Mouse (Mus musculus): Measurements from ENCODE around the gene Il1r1. TPM values are rescaled to one million over a fixed set of nuclear protein-coding genes. Genes with fewer than 3 reads are reported as not detected.
"Not testable (repeated sequence)": the region's sequence is repeated elsewhere in the genome, so short reads cannot be mapped to it uniquely, and the experiment has no call there.

Il1r1 gene
- polyA plus RNA-seq, 1 experiment from 2014 or later, result 9.2 TPM

- WGBS (ENCODE audit: insufficient replicate concordance), result 79% methylated on average over 2 of the region's 2 CpGs
- Histone ChIP-seq H3K4me1 (replicated peaks) (peaks cover 8% of the 10 kb centered on the region), H3K27me3 (no peaks in the 10 kb centered on the region), H3K36me3 (no peaks in the 10 kb centered on the region), H3K4me2 (no peak overlapping the region), H3K9me3 (replicated peaks) (no peaks in the 10 kb centered on the region), H3K4me3 (replicated peaks) (no peak overlapping the region), H3K27ac (no peak overlapping the region), H3K9ac (no peak overlapping the region)
- DNase-seq (no peak), ATAC-seq (ENCODE audit: low read depth) (no peak)
These were observed 67.4 kb downstream of the Il1r1 start for GRCm38 (mm10) chr1:40292231-40292630.

- no peak for ATAC-seq (ENCODE audit: low read depth)
- Histone ChIP-seq H3K4me1 (replicated peaks) (peaks cover 14% of the 10 kb centered on the region), H3K9me3 (replicated peaks) (no peaks in the 10 kb centered on the region), H3K36me3 (no peaks in the 10 kb centered on the region), H3K9ac (no peak overlapping the region), H3K4me2 (no peak overlapping the region), H3K4me3 (replicated peaks) (no peak overlapping the region), H3K27ac (no peak overlapping the region), H3K27me3 (no peaks in the 10 kb centered on the region)
- DNase-seq, result no peak
- WGBS (ENCODE audit: insufficient replicate concordance), result 81% methylated on average over 7 of the region's 7 CpGs
These were observed 69.0 kb downstream of the Il1r1 start for GRCm38 (mm10) chr1:40293891-40294290.

- Histone ChIP-seq H3K36me3 (no peaks in the 10 kb centered on the region), H3K4me1 (replicated peaks) (peaks cover 14% of the 10 kb centered on the region), H3K9ac (no peak overlapping the region), H3K4me3 (replicated peaks) (no peak overlapping the region), H3K27ac (no peak overlapping the region), H3K9me3 (replicated peaks) (no peaks in the 10 kb centered on the region), H3K4me2 (no peak overlapping the region), H3K27me3 (no peaks in the 10 kb centered on the region)
- DNase-seq (no peak), ATAC-seq (ENCODE audit: low read depth) (no peak)
- 62% methylated on average over 9 of the region's 9 CpGs for WGBS (ENCODE audit: insufficient replicate concordance)
These were observed 69.9 kb downstream of the Il1r1 start for GRCm38 (mm10) chr1:40294824-40295223.

- Histone ChIP-seq H3K36me3 (no peaks in the 10 kb centered on the region), H3K9me3 (replicated peaks) (no peaks in the 10 kb centered on the region), H3K4me1 (replicated peaks) (peaks cover 19% of the 10 kb centered on the region), H3K27ac (no peak overlapping the region), H3K9ac (no peak overlapping the region), H3K27me3 (no peaks in the 10 kb centered on the region), H3K4me3 (replicated peaks) (no peak overlapping the region), H3K4me2 (no peak overlapping the region)
- ATAC-seq (ENCODE audit: low read depth) (peak; percentile 43; the same call in 1 of the 2 replicates), DNase-seq (no peak)
- WGBS (ENCODE audit: insufficient replicate concordance), result 53% methylated on average over 2 of the region's 2 CpGs
These were observed 73.2 kb downstream of the Il1r1 start for GRCm38 (mm10) chr1:40298053-40298452.

GRCm38 (mm10) chr1:40303179-40303866 is 78.4 kb downstream of the Il1r1 start:
- DNase-seq (peak; percentile 64), ATAC-seq (ENCODE audit: low read depth) (peak; percentile 95)
- H3K36me3 ChIP-seq, result no peaks in the 10 kb centered on the region
- H3K27me3 ChIP-seq, result no peaks in the 10 kb centered on the region
- peak overlapping the region; percentile 25; the same call in 1 of the 2 replicates for H3K27ac ChIP-seq
- no peak overlapping the region for H3K9ac ChIP-seq
- H3K4me1 ChIP-seq (replicated peaks), result peaks cover 19% of the 10 kb centered on the region
- no peak overlapping the region for H3K4me3 ChIP-seq (replicated peaks)
- H3K4me2 ChIP-seq, result peak overlapping the region; percentile 35
- no peaks in the 10 kb centered on the region for H3K9me3 ChIP-seq (replicated peaks)
- WGBS (ENCODE audit: insufficient replicate concordance), result 37% methylated on average over 7 of the region's 7 CpGs

- peaks cover 19% of the 10 kb centered on the region for H3K4me1 ChIP-seq (replicated peaks)
- H3K36me3 ChIP-seq; H3K9ac ChIP-seq; H3K27me3 ChIP-seq; H3K4me2 ChIP-seq; H3K27ac ChIP-seq; H3K9me3 ChIP-seq (replicated peaks); H3K4me3 ChIP-seq (replicated peaks); ATAC-seq (ENCODE audit: low read depth); DNase-seq: not testable (repeated sequence)
- 46% methylated on average over 4 of the region's 4 CpGs for WGBS (ENCODE audit: insufficient replicate concordance)
These were observed 79.4 kb downstream of the Il1r1 start for GRCm38 (mm10) chr1:40304321-40304720.

GRCm38 (mm10) chr1:40306111-40306510 is 81.2 kb downstream of the Il1r1 start:
- H3K4me3 ChIP-seq (replicated peaks), result no peak overlapping the region
- no peak overlapping the region for H3K4me2 ChIP-seq
- H3K9me3 ChIP-seq (replicated peaks), result no peaks in the 10 kb centered on the region
- no peaks in the 10 kb centered on the region for H3K27me3 ChIP-seq
- H3K36me3 ChIP-seq, result no peaks in the 10 kb centered on the region
- ATAC-seq (ENCODE audit: low read depth) (no peak), DNase-seq (no peak)
- peaks cover 19% of the 10 kb centered on the region for H3K4me1 ChIP-seq (replicated peaks)
- no peak overlapping the region for H3K27ac ChIP-seq
- WGBS (ENCODE audit: insufficient replicate concordance), result 64% methylated on average over 2 of the region's 2 CpGs
- H3K9ac ChIP-seq, result no peak overlapping the region

- no peaks in the 10 kb centered on the region for H3K27me3 ChIP-seq
- peaks cover 12% of the 10 kb centered on the region; the same call in 1 of the 2 replicates for H3K36me3 ChIP-seq
- H3K9ac ChIP-seq, result no peak overlapping the region
- DNase-seq (no peak), ATAC-seq (ENCODE audit: low read depth) (no peak)
- no peak overlapping the region for H3K27ac ChIP-seq
- 72% methylated on average over 3 of the region's 3 CpGs for WGBS (ENCODE audit: insufficient replicate concordance)
- no peak overlapping the region for H3K4me2 ChIP-seq
- H3K9me3 ChIP-seq (replicated peaks), result no peaks in the 10 kb centered on the region
- no peak overlapping the region for H3K4me3 ChIP-seq (replicated peaks)
- H3K4me1 ChIP-seq (replicated peaks), result no peaks in the 10 kb centered on the region
These were observed 86.2 kb downstream of the Il1r1 start for GRCm38 (mm10) chr1:40311123-40311522.

- Histone ChIP-seq H3K9me3 (replicated peaks) (no peaks in the 10 kb centered on the region), H3K9ac (no peak overlapping the region), H3K27ac (no peak overlapping the region), H3K4me2 (no peak overlapping the region), H3K4me3 (replicated peaks) (no peak overlapping the region), H3K4me1 (replicated peaks) (no peaks in the 10 kb centered on the region), H3K27me3 (no peaks in the 10 kb centered on the region), H3K36me3 (peaks cover 12% of the 10 kb centered on the region; the same call in 1 of the 2 replicates)
- no peak for ATAC-seq (ENCODE audit: low read depth)
- WGBS (ENCODE audit: insufficient replicate concordance), result 58% methylated on average over 2 of the region's 2 CpGs
- DNase-seq, result no peak
These were observed 86.7 kb downstream of the Il1r1 start for GRCm38 (mm10) chr1:40311625-40312024.

GRCm38 (mm10) chr1:40314016-40314415 is 89.1 kb downstream of the Il1r1 start:
- 70% methylated on average over 12 of the region's 12 CpGs for WGBS (ENCODE audit: insufficient replicate concordance)
- Histone ChIP-seq H3K4me2 (no peak overlapping the region), H3K27me3 (no peaks in the 10 kb centered on the region), H3K4me1 (replicated peaks) (no peaks in the 10 kb centered on the region), H3K36me3 (peaks cover 12% of the 10 kb centered on the region; the same call in 1 of the 2 replicates), H3K9ac (no peak overlapping the region), H3K9me3 (replicated peaks) (no peaks in the 10 kb centered on the region), H3K27ac (no peak overlapping the region), H3K4me3 (replicated peaks) (no peak overlapping the region)
- ATAC-seq (ENCODE audit: low read depth) (no peak), DNase-seq (no peak)

- Histone ChIP-seq H3K4me1 (replicated peaks) (peaks cover 13% of the 10 kb centered on the region), H3K9me3 (replicated peaks) (no peaks in the 10 kb centered on the region)
- WGBS (ENCODE audit: insufficient replicate concordance), result 90% methylated on average over 8 of the region's 8 CpGs
These were observed 92.8 kb downstream of the Il1r1 start for GRCm38 (mm10) chr1:40317657-40318056.

GRCm38 (mm10) chr1:40321824-40322223 is 96.9 kb downstream of the Il1r1 start:
- no peak overlapping the region for H3K4me3 ChIP-seq (replicated peaks)
- H3K9ac ChIP-seq, result no peak overlapping the region
- 31% methylated on average over 6 of the region's 6 CpGs for WGBS (ENCODE audit: insufficient replicate concordance)
- H3K9me3 ChIP-seq (replicated peaks), result no peaks in the 10 kb centered on the region
- no peak overlapping the region; the same call in 1 of the 2 replicates for H3K27ac ChIP-seq
- peaks cover 21% of the 10 kb centered on the region for H3K27me3 ChIP-seq
- H3K4me2 ChIP-seq, result no peak overlapping the region
- ATAC-seq (ENCODE audit: low read depth) (no peak), DNase-seq (no peak)
- H3K36me3 ChIP-seq, result no peaks in the 10 kb centered on the region
- H3K4me1 ChIP-seq (replicated peaks), result peaks cover 42% of the 10 kb centered on the region

More at GRCm38 (mm10) chr1:40317657-40318056, 92.8 kb downstream of the Il1r1 start:
- Histone ChIP-seq H3K27ac (no peak overlapping the region), H3K9ac (no peak overlapping the region), H3K36me3 (peaks cover 12% of the 10 kb centered on the region; the same call in 1 of the 2 replicates), H3K4me3 (replicated peaks) (no peak overlapping the region), H3K27me3 (no peaks in the 10 kb centered on the region), H3K4me2 (no peak overlapping the region)
- DNase-seq (no peak), ATAC-seq (ENCODE audit: low read depth) (no peak)

Data from liver, embryonic 13.5 days (tissue).